Mouse (Mus musculus) urinary bladder, adult 18-20 months (tissue): ENCODE measurements around the gene Ptpn7.
A peak's percentile ranks its signal among the peaks of the same experiment; 100 is the strongest.

ENCODE experiments used
- DNase-seq, 2 experiments: peaks; one replicate each; pipeline ENCODE4 v3.0.0; 2022; ENCODE audit warnings: low spot score in 2 of 2, mixed read lengths in 2 of 2

Ptpn7 gene

GRCm38 (mm10) chr1:135128986-135129385, 3.5 kb upstream of the Ptpn7 start:
- no peak for DNase-seq

GRCm38 (mm10) chr1:135129543-135130183, 2.8 kb upstream of the Ptpn7 start:
- DNase-seq = no peak

GRCm38 (mm10) chr1:135130376-135131018, 2.0 kb upstream of the Ptpn7 start:
- no peak for DNase-seq

- no peak for DNase-seq
These were observed 1.5 kb upstream of the Ptpn7 start for GRCm38 (mm10) chr1:135131034-135131433.

GRCm38 (mm10) chr1:135131560-135131959, 940 bp upstream of the Ptpn7 start:
- DNase-seq = no peak

- no peak for DNase-seq
These were observed 431 bp downstream of the Ptpn7 start for GRCm38 (mm10) chr1:135132893-135133369.

- DNase-seq = no peak
These were observed 1.4 kb downstream of the Ptpn7 start for GRCm38 (mm10) chr1:135133678-135134435.

GRCm38 (mm10) chr1:135135111-135135787, 2.7 kb downstream of the Ptpn7 start:
- no peak for DNase-seq

- peak in 1 of 2 experiments; percentile 22 for DNase-seq
These were observed 4.0 kb downstream of the Ptpn7 start for GRCm38 (mm10) chr1:135136500-135136899.

GRCm38 (mm10) chr1:135139906-135140305, 7.4 kb downstream of the Ptpn7 start:
- no peak for DNase-seq

GRCm38 (mm10) chr1:135142452-135142851, 10.0 kb downstream of the Ptpn7 start:
- no peak for DNase-seq

- no peak for DNase-seq
These were observed 11.4 kb downstream of the Ptpn7 start for GRCm38 (mm10) chr1:135143940-135144339.

- peak; percentile 53 to 79 for DNase-seq
These were observed 13.8 kb downstream of the Ptpn7 start, which contains the start of gene Arl8a for GRCm38 (mm10) chr1:135146077-135146945. Gene Arl8a, plus strand, starts transcription at chr1:135146824.

- peak; percentile 77 to 80 for DNase-seq
These were observed 14.6 kb downstream of the Ptpn7 start for GRCm38 (mm10) chr1:135146946-135147701.

- no peak for DNase-seq
These were observed 15.2 kb downstream of the Ptpn7 start for GRCm38 (mm10) chr1:135147702-135148058.

- DNase-seq = no peak
These were observed 16.0 kb downstream of the Ptpn7 start for GRCm38 (mm10) chr1:135148476-135148875.

GRCm38 (mm10) chr1:135148996-135149395, 16.5 kb downstream of the Ptpn7 start:
- no peak for DNase-seq

- DNase-seq = no peak
These were observed 21.5 kb downstream of the Ptpn7 start for GRCm38 (mm10) chr1:135154011-135154410.

- DNase-seq = peak; percentile 50 to 58
These were observed 22.0 kb downstream of the Ptpn7 start for GRCm38 (mm10) chr1:135154411-135154959.

GRCm38 (mm10) chr1:135156300-135156699, 23.8 kb downstream of the Ptpn7 start:
- no peak for DNase-seq
